Mouse (Mus musculus): Measurements from ENCODE around the gene Irf9.
A peak's percentile ranks its signal among the peaks of the same experiment; 100 is the strongest.

The Irf9 gene

DNA sequence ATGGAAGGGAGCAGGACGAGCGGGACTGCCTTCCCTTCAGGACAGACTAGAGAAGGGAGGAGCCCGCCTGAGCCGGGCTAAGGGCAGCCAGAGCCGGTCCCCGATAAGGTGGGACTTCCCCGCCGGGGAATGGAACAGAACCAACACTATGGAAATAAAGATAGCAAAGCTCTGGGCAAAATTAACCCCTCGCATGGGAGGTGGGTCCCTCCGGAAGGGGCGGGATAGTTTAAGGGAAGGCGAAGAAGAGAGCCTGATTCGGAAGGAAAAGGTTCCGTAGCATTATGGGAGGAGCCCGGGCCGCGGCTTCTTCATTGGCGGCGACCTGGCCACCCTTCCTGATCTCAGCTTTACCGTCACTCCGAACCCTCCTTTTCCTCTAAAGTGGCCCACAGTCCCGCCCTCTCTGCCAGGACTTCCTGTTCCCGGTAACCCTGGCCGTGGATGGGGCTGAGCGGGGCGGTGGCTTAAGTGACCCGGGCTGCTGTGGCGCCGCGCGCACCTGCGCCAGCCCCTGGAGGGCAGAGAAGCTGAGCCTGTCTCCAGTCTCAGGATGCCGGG lies 12.0 kb upstream of the Irf9 start, which contains the start of gene Rnf31:
Gene Rnf31 (plus strand): TSS at position 378 of the 561 bp plus-strand sequence.
- TF ChIP-seq GATA4 (IDR thresholded peaks at IDR 0.05; ENCODE audit: insufficient replicate concordance, low read length): peak; percentile 14; the same call in 1 of the 2 replicates

DNA sequence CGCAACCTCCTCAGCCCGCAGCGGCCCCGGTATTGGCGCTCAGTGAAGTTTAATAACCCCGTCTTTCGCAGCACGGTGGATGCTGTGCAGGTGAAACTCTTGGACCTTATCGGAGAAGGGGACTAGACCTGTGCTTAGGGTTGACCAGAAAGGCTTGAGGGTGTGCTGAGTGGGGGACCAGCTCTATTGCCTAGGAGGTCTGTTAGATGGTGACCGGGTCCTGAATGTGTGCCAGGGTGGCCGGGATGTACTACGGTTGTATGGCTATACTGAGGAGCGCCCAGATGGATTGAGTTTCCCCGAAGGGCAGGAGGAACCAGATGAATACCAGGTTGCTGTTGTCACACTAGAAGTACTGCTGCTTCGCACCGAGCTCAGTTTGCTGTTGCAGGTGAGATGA lies 11.1 kb upstream of the Irf9 start:
- no peak for TF ChIP-seq GATA4 (IDR thresholded peaks at IDR 0.05; ENCODE audit: insufficient replicate concordance, low read length)

DNA sequence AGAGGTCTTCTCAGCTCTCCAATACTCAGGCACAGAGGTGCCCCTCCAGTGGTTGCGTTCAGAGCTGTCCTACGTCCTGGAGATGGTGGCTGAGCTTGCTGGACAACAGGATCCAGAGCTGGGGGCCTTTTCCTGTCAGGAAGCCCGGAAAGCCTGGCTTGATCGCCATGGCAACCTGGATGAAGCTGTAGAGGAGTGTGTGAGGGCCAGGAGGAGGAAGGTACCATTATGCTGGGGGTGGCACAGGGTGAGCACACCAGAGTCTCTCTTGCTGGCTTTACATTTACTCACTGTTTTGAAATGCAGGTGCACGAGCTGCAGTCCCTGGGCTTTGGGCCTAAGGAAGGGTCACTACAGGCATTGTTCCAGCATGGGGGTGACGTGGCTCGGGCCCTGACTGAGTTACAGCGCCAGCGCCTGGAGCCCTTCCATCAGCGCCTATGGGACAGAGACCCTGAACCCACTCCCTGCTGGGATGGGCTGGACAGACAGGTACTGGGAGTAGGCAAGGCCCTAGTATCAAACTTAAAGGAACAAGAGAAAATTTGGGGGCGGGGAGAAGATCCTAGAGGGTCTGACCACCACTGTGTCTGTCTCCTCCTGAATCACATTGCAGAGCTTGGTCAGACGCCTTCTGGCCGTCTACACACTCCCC lies 7.2 kb upstream of the Irf9 start:
- TF ChIP-seq GATA4 (IDR thresholded peaks at IDR 0.05; ENCODE audit: insufficient replicate concordance, low read length): no peak

DNA sequence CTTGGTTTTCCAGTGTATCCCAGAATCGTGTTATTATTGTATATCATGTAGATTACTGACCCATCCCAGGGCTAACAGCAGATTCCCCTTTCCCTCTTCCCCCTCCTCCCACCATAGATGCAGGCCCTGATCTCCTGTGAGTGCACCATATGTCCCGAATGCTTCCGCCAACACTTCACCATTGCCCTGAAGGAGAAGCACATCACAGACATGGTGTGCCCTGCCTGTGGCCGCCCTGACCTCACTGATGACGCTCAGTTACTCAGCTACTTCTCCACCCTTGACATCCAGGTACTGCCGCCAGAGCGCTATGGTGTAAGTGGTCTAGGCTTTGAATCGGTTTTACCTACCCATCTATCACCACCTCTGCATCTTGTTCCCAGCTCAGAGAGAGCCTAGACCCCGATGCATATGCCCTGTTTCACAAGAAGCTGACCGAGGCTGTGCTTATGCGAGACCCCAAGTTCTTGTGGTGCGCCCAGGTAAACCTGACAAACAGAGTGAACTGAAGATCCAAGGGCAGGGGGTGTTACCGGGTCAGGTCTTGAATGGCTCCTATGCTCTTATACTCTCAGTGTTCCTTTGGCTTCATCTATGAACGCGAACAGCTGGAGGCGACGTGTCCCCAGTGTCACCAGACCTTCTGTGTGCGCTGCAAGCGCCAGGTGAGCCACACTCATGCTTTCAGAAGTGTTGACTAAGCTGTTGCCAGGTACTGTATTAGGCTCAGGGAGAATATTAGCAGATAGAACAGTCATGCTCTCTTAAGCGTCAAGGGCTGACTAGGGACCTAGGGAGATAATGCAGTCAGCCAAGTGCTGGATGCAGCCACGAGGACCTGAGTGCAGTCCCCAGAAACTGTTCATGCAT lies 4.6 kb upstream of the Irf9 start:
- TF ChIP-seq GATA4 (IDR thresholded peaks at IDR 0.05; ENCODE audit: insufficient replicate concordance, low read length): no peak

DNA sequence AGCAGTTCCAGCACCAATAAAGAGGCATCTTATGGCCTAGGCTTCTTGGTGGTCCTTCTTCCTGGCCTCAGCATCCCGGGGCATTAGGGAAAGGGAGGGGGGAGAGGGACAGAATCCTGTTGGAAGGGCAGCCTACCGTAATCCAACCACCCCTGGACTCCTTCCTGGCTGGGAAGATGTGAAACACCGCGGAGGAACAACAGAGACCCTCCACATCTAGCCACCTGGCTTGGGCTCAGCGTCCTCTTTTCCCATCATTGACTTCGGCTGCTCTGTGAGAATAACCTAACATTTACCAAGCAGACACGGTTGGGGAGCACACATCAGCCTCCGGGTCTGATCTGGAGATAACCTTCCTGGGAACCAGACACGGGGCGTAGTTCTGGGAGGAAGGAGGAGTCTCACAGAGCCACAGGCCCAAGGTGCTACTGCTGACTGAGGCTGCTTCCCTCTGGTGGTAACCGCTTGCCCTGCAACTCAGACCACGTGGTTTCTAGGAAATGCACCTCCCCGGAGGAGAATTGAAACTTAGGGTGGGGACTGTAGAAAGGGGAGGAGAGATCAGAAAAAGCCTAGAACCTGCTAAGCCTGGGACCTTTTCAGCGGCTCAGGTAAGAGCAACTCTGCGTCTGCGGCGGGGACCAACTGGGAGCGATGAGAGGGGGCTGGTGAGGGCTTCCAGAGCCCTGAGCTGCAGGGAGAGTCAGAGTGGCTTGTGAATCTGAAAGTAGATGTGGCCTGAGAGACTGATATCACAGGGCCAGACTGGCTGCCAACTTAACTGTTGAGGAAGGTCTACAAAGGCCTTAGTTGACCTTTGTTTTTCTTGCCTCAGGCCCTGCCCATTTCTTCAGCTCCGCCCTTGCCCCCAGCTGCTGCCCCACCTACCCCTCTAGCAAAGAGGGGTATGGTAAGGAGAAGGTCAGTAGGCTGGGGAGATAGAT lies 534 bp downstream of the Irf9 start:
- peak; percentile 93 for TF ChIP-seq GATA4 (IDR thresholded peaks at IDR 0.05; ENCODE audit: insufficient replicate concordance, low read length)

DNA sequence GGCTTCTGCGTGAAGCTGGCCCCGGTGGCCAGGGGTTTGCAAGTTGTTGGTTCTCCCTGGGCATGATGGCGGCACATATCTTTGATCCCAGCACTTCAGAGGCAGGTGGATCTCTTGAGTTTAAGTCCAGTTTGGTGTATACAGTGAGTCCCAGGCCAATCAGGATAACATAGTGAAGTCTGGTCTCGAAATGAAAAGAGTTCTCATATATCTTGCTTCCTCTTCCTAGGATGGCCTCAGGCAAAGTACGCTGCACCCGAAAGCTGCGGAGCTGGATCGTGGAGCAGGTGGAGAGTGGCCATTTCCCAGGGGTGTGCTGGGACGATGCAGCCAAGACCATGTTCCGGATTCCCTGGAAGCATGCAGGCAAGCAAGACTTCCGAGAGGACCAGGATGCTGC lies 1.5 kb downstream of the Irf9 start:
- no peak for TF ChIP-seq GATA4 (IDR thresholded peaks at IDR 0.05; ENCODE audit: insufficient replicate concordance, low read length)

DNA sequence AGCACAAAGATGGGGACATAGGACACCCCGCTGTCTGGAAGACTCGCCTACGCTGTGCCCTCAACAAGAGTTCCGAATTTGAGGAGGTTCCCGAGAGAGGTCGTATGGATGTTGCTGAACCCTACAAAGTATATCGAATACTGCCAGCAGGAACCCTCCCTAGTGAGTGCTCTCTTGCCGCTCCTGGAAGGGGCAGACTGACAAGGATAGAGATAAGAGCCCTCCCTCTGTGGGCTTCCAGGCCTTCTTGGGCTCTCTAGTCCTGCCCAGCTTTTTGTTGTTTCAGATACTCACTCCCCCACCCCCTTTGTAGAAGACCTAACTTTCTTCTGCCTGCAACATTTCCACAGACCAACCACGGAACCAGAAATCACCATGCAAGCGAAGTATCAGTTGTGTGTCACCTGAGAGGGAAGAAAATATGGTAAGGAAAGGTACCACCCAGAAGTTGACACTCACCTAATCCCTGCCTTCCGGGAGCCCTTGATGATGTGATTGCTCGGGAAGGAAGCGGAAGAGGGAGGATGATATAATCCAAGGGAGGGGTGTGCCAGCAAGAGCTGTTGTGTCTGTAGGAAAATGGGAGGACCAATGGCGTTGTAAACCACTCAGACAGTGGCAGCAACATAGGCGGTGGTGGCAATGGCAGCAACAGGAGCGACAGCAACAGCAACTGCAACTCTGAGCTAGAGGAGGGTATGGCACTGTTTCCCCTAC lies 2.5 kb downstream of the Irf9 start:
- TF ChIP-seq GATA4 (IDR thresholded peaks at IDR 0.05; ENCODE audit: insufficient replicate concordance, low read length): no peak

DNA sequence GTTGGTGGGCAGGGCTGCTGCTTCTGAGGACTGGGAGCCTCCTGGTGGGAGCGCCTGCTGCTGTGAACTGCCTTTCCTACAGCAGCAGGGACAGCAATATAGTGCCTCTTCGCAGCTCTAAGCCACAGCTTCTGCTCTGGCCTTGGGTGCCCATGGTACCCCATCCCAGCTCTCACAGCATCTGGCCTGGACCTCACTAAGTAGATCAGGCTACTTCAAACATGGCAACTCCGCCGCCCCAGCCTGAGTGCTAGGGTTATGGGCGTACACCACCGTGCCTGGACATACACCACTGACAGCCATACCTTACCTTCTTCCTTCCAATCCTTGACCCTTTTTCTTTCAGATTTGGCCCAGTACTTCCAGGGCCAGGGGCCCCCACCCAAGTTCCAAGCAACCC lies 5.0 kb downstream of the Irf9 start:
- TF ChIP-seq GATA4 (IDR thresholded peaks at IDR 0.05; ENCODE audit: insufficient replicate concordance, low read length): no peak

DNA sequence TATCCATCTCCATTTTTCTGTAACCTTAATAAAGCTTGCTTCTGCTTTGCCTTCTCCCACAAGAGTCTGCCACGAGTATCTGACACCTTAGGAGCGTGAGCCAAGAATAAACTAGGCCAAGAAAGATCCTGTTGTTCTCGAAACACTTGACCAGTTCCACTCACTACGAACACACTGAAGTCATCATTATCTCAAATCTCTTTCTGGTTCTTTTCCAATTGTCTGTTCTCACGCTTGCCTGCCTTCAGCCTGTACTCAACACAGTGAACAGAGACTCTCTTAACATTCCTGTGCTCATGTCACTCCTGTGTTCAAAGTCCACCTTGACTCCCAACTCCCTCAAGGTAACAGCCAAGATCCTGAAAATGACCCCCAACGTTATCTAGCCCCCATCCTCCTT lies 10.0 kb downstream of the Irf9 start:
- no peak for TF ChIP-seq GATA4 (IDR thresholded peaks at IDR 0.05; ENCODE audit: insufficient replicate concordance, low read length)

DNA sequence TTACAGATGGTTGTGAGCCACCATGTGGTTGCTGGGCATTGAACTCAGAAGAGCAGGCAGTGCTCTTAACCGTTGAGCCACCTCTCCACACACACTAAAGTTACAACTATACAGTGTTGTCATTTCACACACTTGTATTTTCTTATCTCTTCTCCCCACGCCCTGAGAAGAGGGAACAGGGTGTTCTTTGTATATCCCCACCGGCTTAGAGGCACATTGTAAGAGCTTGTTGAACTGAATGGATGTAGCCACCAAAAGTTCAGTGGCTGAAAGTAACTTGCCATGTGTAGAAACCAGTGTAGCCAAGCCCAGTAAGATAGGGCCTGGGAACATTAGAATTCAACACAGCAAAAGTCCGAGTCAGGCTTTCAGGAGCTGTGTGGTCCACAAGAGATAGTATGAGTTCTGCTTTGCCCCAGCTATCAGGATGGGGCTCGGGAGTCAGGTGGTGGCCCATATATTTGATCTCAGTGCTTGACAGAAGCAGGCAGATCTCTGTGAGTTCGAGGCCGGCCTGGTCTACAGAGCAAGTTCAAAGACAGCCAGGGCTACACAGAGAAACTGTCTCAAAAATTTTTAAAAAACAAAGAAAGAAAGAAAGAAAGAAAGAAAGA lies 11.3 kb downstream of the Irf9 start:
- no peak for TF ChIP-seq GATA4 (IDR thresholded peaks at IDR 0.05; ENCODE audit: insufficient replicate concordance, low read length)

DNA sequence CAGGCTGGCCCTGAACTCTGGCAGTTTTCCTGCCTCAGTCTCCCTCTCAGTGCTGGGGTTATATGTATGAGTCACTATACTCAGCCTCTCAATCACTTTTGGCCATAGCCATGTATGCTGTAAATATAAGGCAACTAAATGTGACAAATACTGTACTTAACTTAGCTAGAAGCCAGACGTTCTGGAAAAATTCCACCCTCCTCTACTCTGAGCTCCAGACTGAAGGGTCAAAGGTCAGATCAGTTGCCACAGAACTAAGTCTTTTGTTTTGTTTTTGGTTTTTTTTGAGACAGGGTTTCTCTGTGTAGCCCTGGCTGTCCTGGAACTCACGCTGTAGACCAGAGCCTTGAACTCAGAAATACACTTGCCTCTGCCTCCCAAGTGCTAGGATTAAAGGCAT lies 12.5 kb downstream of the Irf9 start:
- TF ChIP-seq GATA4 (IDR thresholded peaks at IDR 0.05; ENCODE audit: insufficient replicate concordance, low read length): no peak

DNA sequence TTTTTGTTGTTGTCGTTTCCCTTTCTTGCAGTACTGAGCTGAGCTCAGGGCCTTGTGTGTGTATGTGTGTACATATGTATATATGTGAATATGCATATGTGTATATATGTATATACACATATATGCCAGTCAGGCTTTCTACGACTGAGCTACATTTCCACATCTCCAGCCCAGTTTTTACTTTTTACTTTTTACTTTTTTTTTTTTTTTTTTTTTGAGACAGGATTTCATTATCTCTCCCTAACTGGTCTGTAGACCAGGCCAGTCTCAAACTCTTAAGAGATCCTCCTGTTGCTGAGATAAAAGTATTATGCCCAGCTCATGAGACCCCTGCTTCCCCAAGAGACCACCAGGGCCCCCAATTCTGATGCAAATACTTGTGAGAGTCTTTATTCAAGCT lies 13.5 kb downstream of the Irf9 start:
- TF ChIP-seq GATA4 (IDR thresholded peaks at IDR 0.05; ENCODE audit: insufficient replicate concordance, low read length): no peak

DNA sequence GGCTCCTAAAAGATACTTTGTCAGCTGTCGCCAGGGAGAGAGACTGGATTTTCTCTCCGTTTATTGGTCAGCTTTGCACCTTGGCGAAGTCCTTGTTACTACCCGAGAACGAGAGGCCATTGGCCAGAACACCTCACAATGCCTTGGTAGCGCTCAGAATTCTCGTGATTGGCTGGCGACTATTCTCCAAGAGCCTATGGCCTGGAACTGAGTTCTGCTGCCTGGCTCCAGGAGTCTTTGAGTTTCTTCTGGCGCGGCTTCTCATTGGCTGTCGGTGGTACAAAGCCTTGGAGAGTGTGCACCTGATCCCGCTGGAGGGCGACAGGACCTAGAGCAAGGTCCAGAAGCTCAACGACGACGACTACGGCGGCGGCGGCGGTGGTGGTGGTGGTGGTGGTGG lies 14.5 kb downstream of the Irf9 start, which contains the start of gene Rec8:
Gene Rec8 (plus strand): TSS at position 216 of the 400 bp plus-strand sequence.
- no peak for TF ChIP-seq GATA4 (IDR thresholded peaks at IDR 0.05; ENCODE audit: insufficient replicate concordance, low read length)

Measured in liver, adult (tissue).